Mouse (Mus musculus): ENCODE data around the gene Unc13d.
"Not testable (repeated sequence)": the region's sequence is repeated elsewhere in the genome, so short reads cannot be mapped to it uniquely, and the experiment has no call there.

DNA sequence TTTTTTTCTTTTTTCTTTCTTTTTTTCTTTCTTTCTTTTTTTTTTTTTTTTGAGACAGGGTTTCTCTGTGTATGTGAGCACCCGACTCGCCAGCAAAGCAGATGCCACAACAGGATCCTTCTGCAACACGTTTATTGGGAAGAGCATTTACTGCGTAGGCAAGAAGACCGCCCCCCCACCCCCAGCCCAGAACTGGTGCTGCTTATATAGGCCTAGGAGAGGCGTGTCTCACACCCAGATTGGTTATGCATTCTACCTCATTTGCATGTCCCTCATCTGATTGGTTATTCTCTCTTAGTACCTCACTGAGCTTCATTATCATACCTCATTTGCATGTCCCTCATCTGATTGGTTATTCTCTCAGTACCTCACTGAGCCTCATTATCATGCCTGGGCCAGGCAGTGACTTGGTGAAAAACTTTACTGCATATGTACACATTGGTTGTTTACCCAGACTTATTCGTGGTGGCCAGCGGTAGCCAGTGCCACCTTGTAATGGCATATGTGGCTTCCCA lies 44.0 kb upstream of the Unc13d start:
- not testable (repeated sequence) for TF ChIP-seq CTCF, EP300 (IDR thresholded peaks at IDR 0.05; ENCODE audit: low read depth)

All from heart, postnatal 0 days (tissue).